Mouse (Mus musculus) stomach, postnatal 0 days (tissue): ENCODE data around the gene Slc32a1.

Experiments
- CTCF ChIP-seq: IDR thresholded peaks from 2 replicates; pipeline ENCODE4 v1.5.1; 2016; ENCODE audit warnings: antibody characterized with exemption, low read depth, mild to moderate bottlenecking, moderate library complexity
- EP300 ChIP-seq: optimal IDR thresholded peaks from 2 replicates; pipeline ENCODE3; 2016; ENCODE audit warnings: antibody characterized with exemption

GRCm38 (mm10) chr2:158655806-158656205 is 45.2 kb downstream of the Slc32a1 start:
- TF ChIP-seq CTCF (no peak), EP300 (no peak)
